Mouse (Mus musculus) cerebellum, adult 11 months (tissue): ENCODE measurements around the gene Phactr3.
A peak's percentile ranks its signal among the peaks of the same experiment; 100 is the strongest.

ENCODE experiments used
- DNase-seq: peaks from one replicate; pipeline ENCODE4 v3.0.0; 2022

The Phactr3 gene

GRCm38 (mm10) chr2:178196038-178196437 is 77.3 kb downstream of the Phactr3 start:
- no peak for DNase-seq

GRCm38 (mm10) chr2:178197542-178197941 is 78.8 kb downstream of the Phactr3 start:
- no peak for DNase-seq

GRCm38 (mm10) chr2:178204455-178204854 is 85.7 kb downstream of the Phactr3 start:
- DNase-seq: no peak

GRCm38 (mm10) chr2:178208186-178208600 is 89.4 kb downstream of the Phactr3 start:
- no peak for DNase-seq

- DNase-seq: no peak
These were observed 95.1 kb downstream of the Phactr3 start for GRCm38 (mm10) chr2:178213826-178214225.

GRCm38 (mm10) chr2:178214531-178214930 is 95.8 kb downstream of the Phactr3 start:
- DNase-seq: no peak

GRCm38 (mm10) chr2:178218461-178218860 is 99.7 kb downstream of the Phactr3 start:
- peak; percentile 42 for DNase-seq

- no peak for DNase-seq
These were observed 100.8 kb downstream of the Phactr3 start for GRCm38 (mm10) chr2:178219454-178220147.

GRCm38 (mm10) chr2:178220148-178220717 is 101.5 kb downstream of the Phactr3 start:
- DNase-seq: no peak

- no peak for DNase-seq
These were observed 102.2 kb downstream of the Phactr3 start for GRCm38 (mm10) chr2:178221003-178221402.

- DNase-seq: no peak
These were observed 110.5 kb downstream of the Phactr3 start for GRCm38 (mm10) chr2:178229231-178229630.

- DNase-seq: no peak
These were observed 114.7 kb downstream of the Phactr3 start for GRCm38 (mm10) chr2:178233487-178233886.

- peak; percentile 57 for DNase-seq
These were observed 118.3 kb downstream of the Phactr3 start for GRCm38 (mm10) chr2:178237056-178237455.

- DNase-seq: no peak
These were observed 119.7 kb downstream of the Phactr3 start for GRCm38 (mm10) chr2:178238503-178238902.

GRCm38 (mm10) chr2:178240886-178241285 is 122.1 kb downstream of the Phactr3 start:
- DNase-seq: no peak

GRCm38 (mm10) chr2:178241374-178241773 is 122.6 kb downstream of the Phactr3 start:
- no peak for DNase-seq

- DNase-seq: no peak
These were observed 124.2 kb downstream of the Phactr3 start for GRCm38 (mm10) chr2:178242996-178243395.

- peak; percentile 56 for DNase-seq
These were observed 126.1 kb downstream of the Phactr3 start for GRCm38 (mm10) chr2:178244866-178245265.

- DNase-seq: peak; percentile 61
These were observed 127.1 kb downstream of the Phactr3 start for GRCm38 (mm10) chr2:178245841-178246240.

- no peak for DNase-seq
These were observed 128.0 kb downstream of the Phactr3 start for GRCm38 (mm10) chr2:178246767-178247166.

GRCm38 (mm10) chr2:178247274-178247673 is 128.5 kb downstream of the Phactr3 start:
- no peak for DNase-seq

- no peak for DNase-seq
These were observed 138.5 kb downstream of the Phactr3 start for GRCm38 (mm10) chr2:178257117-178257825.

- no peak for DNase-seq
These were observed 139.3 kb downstream of the Phactr3 start for GRCm38 (mm10) chr2:178257986-178258555.

GRCm38 (mm10) chr2:178263055-178263454 is 144.3 kb downstream of the Phactr3 start:
- DNase-seq: no peak
